Mouse (Mus musculus) megakaryocyte-erythroid progenitor cell, adult 5-6 weeks (primary cell): ENCODE measurements around the gene Nfix. TPM values are rescaled to one million over a fixed set of nuclear protein-coding genes. Genes with fewer than 3 reads are reported as not detected.

ENCODE experiments used
- ATAC-seq: replicated peaks from 2 replicates; pipeline ENCODE4 v1.8.0; 2016; ENCODE audit warnings: mild to moderate bottlenecking, inconsistent platforms; ENCODE audit not compliant: severe bottlenecking, poor library complexity, low FRiP score, low TSS enrichment
- total RNA-seq, 2 experiments: library from RNA; stranded (forward) in 1 of 2; stranded (reverse) in 1 of 2; fragments of 200-1000, 215-1000 nt in 1 of 2; fragments of >200 nt in 1 of 2; fragmentation: Nextera tagmentation in 1 of 2; gene quantifications; 2 replicates each; pipeline ENCODE4 v1.2.3; 2014 to 2017

Nfix gene
- total RNA-seq, 2 experiments from 2014 or later = 26.0 to 73.4 TPM

GRCm38 (mm10) chr8:84730541-84731370 is 69.4 kb downstream of the Nfix start:
- peak; percentile 86 for ATAC-seq

- ATAC-seq = 0 out of 2 replicates have a peak, but pooled peaks have one; percentile 3
Measured at GRCm38 (mm10) chr8:84729921-84730362, 70.2 kb downstream of the Nfix start.

- no peak for ATAC-seq
Measured at GRCm38 (mm10) chr8:84728474-84728873, 71.7 kb downstream of the Nfix start.

DNA sequence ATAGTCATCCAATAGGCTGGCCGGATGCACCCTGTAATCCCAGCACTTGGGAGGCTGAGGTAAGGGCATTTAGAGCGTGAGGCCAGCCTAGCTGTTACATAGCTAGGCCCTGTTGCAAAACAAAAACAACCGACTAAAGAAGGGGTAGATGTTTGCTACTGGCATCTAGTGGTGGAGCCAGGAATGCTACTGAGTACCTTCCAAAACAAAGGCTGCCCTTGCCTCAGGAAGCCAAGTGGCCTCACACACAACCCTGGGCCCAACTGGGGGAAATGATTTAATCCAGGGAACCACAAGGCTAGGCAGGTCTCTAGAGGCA is 74.2 kb downstream of the Nfix start:
- ATAC-seq = no peak

DNA sequence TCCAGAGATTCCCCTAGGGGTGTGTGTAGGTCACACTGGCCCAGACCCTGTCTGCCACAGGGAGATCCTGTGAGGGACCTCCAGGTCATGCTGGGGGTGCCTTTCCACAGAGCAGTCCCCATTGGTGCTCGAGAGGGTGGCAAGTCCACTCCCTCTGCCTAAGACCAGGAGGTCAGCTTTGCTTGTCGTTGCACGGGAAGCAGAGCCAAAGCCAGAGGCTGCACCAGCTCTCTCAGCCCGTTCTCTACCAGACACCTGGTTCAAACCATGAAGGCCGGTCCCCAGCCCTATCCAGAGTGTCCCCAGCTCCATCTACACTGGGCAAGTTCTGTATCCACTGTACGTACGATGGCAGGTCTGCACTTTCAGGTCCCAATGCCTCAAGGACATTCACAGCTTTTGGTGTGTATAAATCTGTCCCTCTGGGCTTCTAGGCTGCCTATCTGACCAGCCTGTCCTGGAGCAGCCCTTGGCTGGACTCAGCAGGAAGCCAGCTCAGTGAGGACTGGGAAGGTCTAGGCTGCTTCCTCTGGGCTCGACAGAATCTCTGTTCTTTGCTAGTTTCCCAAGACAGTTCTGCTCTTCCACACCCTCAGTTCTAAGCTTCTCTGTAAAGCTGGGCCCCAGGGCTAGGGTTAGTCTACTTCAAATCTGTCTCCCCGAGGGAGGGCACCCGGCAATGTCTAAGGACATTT is 74.8 kb downstream of the Nfix start:
- no peak for ATAC-seq

- ATAC-seq = peak; percentile 35; the same call in 1 of the 2 replicates
Measured at GRCm38 (mm10) chr8:84724683-84725082, 75.5 kb downstream of the Nfix start.

GRCm38 (mm10) chr8:84723571-84723900 is 76.6 kb downstream of the Nfix start:
- 0 out of 2 replicates have a peak, but pooled peaks have one; percentile 0 for ATAC-seq

DNA sequence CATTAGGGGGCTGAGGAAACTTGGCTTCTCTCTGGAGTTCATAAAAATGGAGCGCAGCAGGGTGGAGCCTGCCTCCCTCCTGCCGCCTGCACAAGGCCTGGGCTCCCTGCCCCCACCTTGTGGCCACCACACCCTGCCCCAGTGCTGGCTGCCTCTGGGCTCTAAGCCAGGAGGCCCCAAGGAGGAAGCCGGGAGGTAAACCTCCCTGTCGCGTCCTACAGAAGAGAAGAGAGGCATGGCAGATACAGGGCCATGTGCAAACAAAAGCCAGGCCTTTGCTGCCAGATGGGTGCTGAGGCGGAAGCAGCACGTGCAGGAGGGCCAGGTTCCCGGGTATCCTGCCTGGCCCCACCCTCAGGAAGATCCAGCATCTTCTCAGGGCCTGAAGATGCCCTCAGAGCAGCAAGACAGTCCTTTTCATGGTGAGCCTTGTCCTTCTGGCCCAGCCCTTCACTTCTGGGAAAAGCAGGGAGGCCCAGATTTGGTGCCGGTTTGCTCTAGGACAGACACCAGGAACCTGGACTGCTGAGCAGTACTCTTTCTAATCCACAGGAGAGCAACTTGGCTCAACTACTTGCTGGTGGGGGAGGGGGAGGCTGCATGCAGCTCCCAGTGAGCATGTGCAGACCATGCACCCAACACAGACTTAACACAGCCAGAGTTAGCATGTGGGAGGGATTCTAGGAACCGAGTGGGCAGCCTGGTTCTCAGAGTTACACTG is 77.1 kb downstream of the Nfix start, which contains the start of gene G430095P16Rik:
Gene G430095P16Rik (plus strand): TSS at position 158 of the 721 bp plus-strand sequence.
- ATAC-seq = peak; percentile 88

DNA sequence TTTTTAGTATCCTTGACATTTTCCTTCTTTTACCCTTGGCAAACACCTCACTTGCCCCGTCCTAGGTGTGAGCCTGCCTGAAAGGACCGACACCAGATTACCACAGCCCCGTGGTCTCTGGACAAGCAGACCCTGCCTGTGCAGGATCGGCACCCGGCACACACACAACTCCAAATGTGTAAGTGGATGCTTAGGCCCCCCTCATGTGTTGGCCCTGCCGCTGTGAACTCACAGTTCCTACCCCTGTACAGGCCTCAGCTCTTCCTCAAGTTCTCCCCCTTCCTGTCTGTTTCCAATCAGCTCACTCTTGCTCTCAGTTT is 77.7 kb downstream of the Nfix start:
- no peak for ATAC-seq

DNA sequence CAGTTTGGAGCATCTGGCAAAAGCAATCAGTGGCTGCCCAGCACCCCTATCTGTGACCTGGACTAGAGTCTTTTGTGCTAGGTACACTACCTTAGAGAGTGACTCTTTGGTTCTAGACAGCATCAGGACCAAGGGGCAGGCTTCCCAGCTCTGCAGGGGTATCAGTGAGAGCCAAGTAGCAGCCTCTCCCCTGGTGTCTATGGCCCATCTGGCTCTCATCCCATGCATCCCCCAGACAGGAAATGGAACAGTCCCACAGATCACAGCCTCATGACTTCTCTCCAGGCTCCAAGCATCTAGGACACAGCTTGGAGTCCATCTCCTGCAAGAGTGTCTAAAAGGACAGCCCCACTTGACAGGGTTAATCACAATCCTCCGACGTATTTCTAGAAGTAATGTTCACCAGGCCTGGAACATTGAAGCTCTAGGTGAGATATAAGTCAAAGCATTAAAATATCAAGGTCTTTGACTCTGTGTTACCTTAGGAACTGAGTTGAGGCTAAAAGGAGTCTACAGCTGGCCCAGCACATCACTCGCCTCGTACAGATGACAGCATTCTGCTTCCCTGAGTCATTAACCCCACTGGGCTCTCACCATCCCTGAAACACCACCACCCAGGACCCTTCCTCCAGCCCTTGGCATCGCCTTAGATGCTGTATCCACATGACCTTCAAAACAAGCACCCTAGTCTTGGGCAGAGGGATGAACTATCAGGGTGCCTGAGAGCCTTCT is 81.0 kb downstream of the Nfix start:
- no peak for ATAC-seq

DNA sequence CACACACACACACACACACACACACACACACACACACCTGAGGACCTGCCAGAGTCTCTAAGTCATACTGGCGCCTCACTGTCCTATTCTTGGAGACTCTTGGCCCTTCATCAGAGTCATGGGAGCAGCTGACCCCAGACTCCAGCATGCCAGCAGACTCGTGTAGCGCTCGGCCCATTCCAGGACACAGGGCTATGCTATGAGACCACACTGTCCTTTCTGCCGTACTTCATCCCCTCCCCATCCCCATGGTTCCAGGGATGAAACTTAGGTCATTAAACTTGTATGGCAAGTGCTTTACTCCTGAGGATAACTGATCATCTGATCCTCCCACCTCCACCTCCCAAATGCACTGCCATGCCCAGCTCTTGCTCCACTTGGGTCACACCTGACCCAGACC is 81.7 kb downstream of the Nfix start:
- ATAC-seq = no peak

DNA sequence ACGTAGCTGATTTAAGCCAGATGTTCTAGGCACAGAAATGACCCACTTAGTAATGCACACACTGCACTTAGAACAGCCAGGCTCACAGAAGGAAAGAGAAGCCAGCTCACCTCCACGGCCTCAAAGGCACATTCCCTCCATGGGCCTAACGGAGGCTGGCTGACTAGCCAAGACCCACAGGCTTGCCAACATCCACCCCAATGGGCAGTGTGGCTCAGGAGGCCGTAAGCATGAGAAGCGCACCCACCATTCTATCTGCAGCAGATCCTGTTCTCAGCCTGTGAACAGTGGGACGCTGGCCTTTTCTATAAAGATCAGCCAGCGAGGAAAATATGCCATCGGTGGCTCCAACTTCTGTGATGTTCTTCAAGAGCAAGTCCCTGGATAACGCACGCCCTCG is 83.4 kb downstream of the Nfix start:
- ATAC-seq = no peak

- ATAC-seq = no peak
Measured at GRCm38 (mm10) chr8:84715893-84716468, 84.2 kb downstream of the Nfix start.

DNA sequence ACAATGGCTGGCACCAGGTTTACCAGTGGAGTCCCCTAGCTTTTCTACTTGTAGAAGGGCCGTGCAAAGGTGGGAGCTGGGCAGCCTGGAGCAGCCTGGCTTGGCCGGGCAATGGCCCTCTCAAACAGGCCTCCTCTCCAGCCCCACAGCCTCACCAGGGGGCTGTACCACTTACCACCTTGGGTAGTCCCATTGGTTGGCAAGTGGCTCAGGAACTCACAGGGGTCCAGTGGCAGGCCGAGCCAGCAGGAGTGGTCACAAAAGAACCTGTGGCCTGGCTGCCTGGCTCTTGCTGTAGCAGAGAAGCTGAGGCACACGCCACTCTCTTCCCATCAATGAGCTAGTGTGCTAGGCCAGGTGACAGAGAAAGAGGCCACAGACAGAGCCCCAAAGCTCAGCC is 86.0 kb downstream of the Nfix start:
- no peak for ATAC-seq

GRCm38 (mm10) chr8:84713381-84713780 is 86.8 kb downstream of the Nfix start:
- no peak for ATAC-seq

DNA sequence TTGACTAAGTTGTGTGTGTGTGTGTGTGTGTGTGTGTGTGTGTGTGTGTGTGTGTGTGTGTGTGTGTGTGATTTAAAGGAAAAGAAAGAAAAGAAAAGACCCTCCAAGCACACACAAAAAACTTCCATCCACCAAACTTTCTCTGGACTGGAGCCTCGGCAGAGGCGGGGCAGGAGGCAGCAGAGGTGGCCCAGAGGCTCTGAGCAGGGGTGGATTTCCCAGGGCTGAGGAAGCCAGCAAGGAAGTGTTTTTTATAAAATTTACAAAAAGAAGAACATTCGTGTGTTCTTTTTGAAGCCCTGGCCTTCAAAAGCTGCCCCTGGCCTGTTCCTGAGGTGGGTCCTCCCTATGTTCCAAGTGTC is 87.4 kb downstream of the Nfix start:
- ATAC-seq = no peak

- ATAC-seq = no peak
Measured at GRCm38 (mm10) chr8:84711933-84712758, 88.0 kb downstream of the Nfix start.

DNA sequence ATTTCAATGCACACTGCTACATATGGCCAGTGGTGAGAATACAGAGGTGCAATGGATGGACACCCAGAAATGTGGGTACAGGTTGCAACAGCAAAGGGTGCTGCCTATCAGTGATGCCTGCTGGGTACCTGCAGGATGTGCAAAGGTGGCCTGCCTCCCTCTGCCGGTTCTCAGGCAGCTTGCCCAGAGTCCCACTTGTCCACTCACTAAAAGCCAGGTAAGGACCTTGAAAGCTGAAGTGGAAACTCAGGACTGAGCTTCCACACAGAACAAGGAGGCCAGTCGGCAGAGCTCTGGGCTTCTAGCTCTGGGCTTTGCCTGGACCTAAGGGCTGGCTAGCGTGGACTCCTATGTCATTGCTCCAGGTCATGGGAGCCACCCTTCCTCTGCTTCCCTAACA is 88.8 kb downstream of the Nfix start:
- ATAC-seq = no peak

GRCm38 (mm10) chr8:84709931-84710330 is 90.2 kb downstream of the Nfix start:
- no peak for ATAC-seq
